Mouse (Mus musculus) CD4-positive naive resting alpha-beta T cell, adult 76 days (primary cell): ENCODE data around the gene Slc17a9. TPM values are rescaled to one million over a fixed set of nuclear protein-coding genes. Genes with fewer than 3 reads are reported as not detected.

ENCODE experiments used
- total RNA-seq: library from RNA; stranded (reverse); gene quantifications from one replicate; pipeline ENCODE4 v1.2.4, GENCODE M21; 2023

Slc17a9 gene
- 52.9 TPM for total RNA-seq

DNA sequence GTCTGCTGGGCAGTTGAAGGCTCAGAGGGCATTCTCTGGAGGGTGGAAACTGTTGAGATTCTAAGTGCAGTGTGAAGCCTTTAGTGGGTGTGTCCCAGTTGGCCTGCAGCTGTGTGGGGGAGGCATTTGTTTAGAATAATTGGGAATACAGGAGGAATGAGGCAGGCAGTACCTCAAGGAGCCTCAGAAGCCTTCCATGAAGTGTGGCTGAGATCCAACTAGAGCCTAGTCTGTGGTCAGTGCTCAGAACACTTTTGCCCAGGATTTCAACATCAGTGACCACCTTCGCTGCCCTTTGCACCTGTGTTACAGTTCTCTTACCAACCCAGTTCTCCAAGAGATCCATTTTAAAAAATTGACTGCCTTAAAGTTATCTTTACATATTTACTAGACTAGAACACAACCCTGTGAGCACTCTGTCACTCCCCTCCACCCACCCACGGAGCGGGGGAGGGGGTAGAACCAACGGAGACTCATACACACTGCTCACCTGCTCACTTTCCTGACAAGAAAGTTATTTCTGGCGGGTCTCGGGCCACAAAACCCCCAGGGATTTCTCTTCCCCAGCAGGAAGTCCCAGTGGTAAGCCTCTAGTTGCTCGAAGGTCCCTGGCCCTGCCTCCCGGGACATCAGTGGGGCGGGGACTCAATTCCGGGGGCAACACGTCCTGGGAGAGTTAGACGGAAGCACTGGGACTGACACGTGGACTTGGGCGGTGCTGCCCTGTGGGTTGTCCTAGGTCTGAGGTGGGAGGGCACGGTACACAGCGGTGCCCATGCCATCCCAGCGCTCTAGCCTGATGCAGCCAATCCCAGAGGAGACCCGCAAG is at the start of gene Slc17a9:
Gene Slc17a9 (plus strand): TSS at position 679 of the 829 bp plus-strand sequence.

GRCm38 (mm10) chr2:180709923-180710272 is 15.2 kb upstream of the Slc17a9 start, which contains the start of the genes Dido1 and Gid8:
Dido1 (minus strand) TSS chr2:180709999.
Gid8 (plus strand) TSS chr2:180710117.

GRCm38 (mm10) chr2:180776793-180777192 is 51.7 kb downstream of the Slc17a9 start, which contains the start of gene Bhlhe23:
Bhlhe23 (minus strand) TSS chr2:180776900.

Other genes starting within 250 kb of the Slc17a9 start
- not detected for gene Ntsr1, start 225.3 kb upstream of the Slc17a9 start, total RNA-seq
- 44.3 TPM for gene Mrgbp, start 144.0 kb upstream of the Slc17a9 start, total RNA-seq
- gene Ogfr, start 136.0 kb upstream of the Slc17a9 start, total RNA-seq: 86.5 TPM
- gene Col9a3, start 127.5 kb upstream of the Slc17a9 start, total RNA-seq: 3.6 TPM
- gene Tcfl5, start 82.6 kb upstream of the Slc17a9 start, total RNA-seq: not detected
- 101 TPM for gene Dido1, start 15.3 kb upstream of the Slc17a9 start, total RNA-seq
- 52.0 TPM for gene Gid8, start 15.1 kb upstream of the Slc17a9 start, total RNA-seq
- gene Bhlhe23, start 51.6 kb downstream of the Slc17a9 start, total RNA-seq: not detected
- 98.8 TPM for gene Ythdf1, start 195.7 kb downstream of the Slc17a9 start, total RNA-seq
- not detected for gene Birc7, start 203.8 kb downstream of the Slc17a9 start, total RNA-seq
- gene Nkain4, start 229.4 kb downstream of the Slc17a9 start, total RNA-seq: not detected
- 71.6 TPM for gene Arfgap1, start 242.0 kb downstream of the Slc17a9 start, total RNA-seq